Mouse (Mus musculus) embryo, embryonic 11 days (tissue): ENCODE measurements around the gene Cep170.
"Not testable (repeated sequence)": the region's sequence is repeated elsewhere in the genome, so short reads cannot be mapped to it uniquely, and the experiment has no call there.

ENCODE experiments used
- DNase-seq: peaks from one replicate; pipeline ENCODE4 v3.0.0-alpha.2; 2015

Cep170 gene

DNA sequence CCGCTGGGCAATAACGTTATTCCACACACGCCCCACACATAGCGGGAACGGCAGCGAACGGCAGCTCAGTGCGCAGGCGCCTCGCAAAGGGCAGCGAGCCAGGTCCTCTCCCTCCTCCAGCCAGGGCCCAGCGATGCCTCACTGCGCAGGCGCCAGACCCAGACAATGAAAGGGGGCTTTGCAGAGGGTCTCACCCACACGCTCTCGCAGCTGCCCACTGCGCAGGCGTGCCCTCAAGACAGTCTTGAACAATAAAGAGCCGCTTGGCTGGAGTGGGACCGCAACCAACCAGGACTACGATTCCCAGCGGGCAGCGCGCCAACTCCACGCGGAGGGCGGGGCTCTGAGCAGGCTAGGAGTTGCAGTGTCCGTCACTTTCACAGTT is at the start of gene Cep170:
Gene Cep170 (minus strand): TSS at position 32 of the 385 bp plus-strand sequence.
- DNase-seq, result peak; percentile 99

DNA sequence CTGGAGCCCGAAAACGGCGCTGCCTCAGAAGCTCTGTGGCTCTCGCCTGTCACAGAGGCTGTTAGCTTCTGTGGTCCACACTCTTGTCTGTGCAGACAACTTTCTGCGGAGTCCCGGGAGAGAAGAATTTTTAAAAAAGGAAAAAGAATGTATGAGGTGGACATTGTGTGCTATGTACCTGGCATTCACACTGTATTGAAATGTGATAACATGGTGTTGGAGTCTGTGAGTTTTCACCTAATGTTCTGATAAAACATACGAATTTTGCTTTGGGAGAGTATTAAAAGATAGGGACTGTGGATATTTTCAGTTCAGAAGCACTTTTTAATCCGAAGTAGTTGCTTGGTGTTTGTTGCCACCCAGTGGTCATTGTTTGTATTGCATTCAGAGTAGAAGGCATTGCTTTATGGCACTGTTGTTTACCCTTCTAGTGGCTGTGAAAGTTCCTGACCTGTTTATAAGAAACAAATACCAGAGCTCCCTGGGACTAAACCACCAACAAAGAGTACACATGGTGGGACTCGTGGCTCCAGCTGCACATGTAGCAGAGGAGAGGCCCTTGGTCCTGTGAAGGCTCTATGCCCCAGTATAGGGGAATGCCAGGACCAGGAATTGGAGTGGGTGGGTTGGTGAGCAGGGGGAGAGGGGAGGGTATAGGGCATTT is 48.2 kb upstream of the Cep170 start:
- DNase-seq, result peak; percentile 73

DNA sequence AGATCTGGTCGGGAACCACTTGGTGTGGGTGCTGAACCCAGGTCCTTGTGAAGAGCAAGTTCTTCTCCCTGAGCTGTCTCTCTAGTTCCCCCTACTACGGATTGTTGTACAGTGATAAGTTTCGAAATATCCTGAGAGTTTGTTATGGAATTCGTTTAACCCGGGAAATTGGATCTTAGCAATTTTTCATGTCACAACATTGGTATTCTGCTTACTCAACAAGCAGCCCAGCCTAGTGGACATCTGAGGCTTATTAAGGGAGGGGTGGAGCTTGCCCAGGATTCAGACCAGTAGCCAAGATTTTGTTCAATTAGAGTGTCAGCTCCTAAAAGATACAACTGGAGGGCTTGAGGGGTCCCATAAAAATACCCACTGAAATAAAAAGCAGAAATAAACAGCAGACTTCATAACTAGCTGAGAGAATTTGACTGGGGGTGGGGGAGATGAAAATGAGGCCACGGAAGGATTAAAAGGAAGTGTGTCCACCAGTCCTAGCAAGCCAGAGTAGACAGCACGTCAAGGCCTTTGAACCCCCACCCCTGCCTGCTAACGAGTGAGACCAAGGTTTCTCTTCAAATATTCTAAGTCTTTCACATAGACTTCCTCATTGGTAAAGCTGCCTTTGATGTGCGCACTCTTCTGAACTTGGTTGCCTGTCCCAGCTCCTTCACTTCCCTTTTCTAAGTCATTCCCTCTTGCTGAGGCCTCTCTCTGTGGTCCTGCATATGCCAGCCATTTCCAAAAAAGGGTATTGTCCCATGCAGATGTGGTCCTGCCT is 39.1 kb upstream of the Cep170 start:
- no peak for DNase-seq

DNA sequence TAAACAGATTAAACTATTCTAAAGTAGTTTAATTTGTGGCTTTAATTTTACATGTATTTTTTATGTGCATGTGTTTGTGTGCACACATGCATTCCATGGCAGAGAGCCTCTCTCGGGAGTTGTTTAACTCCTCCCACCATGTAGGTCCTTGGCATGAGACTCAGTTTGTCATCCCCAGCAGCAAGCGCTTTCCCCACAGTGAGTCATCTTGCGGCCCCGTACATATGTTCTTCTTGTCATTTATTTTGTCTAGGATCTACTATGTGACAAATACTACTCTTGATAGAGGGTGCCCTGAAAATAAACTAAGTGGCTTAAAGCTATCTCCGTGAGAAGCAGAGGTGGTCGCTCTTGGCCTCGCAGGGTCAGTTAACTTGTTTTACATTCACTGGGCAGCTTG is 37.5 kb upstream of the Cep170 start:
- DNase-seq, result no peak

DNA sequence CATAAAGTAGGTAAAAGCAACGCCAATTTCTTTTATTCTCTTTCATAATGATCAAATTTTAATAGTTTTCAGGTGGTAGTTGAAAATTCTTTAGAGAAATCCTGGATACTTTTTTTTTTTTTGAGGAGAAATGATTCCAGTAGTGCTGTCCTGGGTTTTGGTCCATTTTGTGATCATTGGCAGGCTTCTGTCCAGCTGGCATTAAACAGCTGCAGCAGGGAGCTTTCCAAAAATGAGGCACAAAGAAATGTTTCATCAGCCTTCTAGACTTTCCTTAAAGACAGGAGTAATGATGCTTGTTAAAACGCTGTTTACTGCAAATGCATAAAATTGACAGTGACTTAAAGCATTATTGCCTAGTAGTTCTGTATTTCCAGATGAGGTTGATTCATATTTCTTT is 35.5 kb upstream of the Cep170 start:
- DNase-seq, result no peak

DNA sequence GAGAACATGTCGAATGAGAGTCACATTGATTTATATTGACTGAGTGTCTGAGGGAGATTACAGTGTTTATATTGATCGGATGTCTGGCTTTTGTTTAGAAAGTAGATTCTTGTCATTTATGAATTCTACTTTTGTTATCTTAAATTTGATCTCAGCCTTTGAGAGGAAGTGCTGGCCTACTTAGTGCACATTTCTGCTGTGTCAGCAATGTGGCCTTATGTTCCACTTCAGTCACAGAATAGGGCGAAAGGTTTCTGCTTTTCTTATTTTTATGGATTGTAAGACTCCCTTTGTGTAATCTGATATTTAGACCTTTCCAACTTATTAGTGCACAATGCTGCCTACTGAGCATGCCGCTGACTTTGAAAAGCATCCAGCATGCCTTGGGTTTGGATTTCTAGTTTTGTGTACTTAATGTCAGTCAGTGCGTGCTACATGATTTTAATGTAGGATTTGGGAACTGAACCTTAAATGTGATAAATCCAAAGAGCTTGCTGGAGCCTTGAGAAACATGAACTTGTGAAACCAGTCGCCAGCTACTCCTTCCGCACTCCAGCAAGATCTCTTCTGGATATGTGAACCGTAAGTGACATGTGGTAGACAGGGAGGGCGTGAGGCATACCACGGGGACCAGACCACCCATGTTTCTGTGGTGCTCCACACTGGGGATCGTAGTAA is 34.9 kb upstream of the Cep170 start:
- no peak for DNase-seq

DNA sequence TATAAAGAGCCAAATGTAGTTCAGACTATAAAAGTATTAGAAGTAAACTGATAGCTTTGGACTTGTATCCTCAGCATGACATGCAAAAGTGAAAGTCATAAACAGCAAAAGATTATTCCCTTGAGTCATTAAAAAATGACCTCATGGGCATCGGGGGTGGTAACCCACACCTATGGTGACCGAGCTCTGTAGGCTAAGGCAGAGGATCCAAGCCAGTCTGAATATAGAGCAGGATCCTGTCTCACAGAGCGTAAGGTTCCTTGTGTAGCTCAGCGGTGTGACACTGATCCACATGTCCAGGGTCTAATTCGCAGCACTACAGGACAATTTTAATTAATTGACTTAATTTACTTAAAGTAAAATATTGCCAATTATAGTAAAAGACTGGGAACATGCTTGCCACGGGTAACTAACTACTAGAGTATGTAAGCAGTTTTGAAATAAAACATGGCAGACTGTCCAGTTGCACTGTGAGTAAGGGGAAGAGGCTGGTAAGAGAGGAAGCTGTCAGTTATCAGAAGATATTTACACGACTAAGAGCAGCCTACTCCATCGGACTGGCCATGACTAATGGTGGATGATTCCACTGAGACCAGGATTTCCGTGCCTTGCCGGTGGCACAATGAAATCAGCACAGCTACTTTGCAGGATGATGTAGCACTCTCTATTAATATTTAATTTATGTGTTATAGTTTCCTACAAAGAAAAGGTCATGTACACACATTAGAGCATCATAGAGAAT is 33.4 kb upstream of the Cep170 start:
- DNase-seq, result no peak

DNA sequence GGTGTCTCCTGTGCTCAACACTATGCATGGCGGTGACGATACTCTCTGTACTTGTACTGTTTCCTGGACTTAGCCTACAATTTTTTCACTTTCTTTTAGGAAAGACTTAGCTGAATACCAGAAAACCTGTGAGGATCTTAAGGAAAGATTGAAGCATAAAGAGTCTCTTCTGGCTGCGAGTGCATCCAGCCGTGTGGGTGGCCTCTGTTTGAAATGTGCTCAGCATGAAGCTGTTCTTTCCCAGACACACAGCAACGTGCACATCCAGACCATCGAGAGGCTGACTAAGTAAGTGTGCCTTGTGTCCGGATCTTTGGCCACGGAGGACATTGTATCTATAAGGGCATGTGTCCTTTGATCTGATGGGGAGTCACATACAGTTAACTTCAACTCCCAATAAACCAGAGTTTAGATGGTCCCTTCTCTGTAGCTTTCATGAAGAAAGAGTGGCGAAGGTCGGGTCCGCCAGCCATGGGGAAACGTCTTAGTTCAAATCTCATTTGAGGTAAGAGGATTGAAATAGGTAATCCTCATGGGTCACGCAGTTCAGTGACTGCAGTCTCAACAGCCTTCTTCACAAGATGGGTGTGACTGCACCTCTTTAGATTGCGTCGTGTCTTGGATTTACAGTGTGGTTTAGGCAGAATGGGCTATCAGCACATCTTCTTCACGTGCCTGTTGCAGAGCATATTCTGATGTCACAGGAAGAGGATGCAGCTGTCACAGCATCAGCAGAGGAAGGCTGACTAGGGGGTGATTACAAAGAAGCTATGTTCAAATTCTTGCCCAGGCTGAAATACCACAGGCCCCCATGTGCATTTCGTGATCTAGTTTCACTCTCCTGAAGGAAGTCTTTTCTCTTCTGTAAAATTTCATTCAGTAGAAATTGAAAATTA is 31.5 kb upstream of the Cep170 start:
- DNase-seq, result no peak

DNA sequence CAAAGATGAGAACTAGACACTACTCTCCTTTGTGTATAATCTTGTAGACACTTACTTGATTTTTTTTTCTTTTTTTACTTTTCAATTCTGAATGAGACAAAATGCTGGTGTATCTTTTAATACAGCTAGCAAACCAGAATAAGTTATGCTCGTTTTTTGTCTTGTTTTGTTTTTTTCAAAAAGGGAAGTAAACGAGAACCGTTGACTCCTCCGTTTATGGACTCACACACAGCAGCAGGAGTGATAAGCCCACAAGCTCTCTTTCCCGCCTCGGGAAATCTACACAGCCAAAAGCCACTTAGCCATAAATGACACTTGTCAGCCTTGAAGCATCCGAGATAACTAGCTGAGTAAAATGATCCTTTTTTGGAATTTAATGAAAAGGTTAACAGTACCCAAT is 22.7 kb upstream of the Cep170 start:
- DNase-seq, result not testable (repeated sequence)

DNA sequence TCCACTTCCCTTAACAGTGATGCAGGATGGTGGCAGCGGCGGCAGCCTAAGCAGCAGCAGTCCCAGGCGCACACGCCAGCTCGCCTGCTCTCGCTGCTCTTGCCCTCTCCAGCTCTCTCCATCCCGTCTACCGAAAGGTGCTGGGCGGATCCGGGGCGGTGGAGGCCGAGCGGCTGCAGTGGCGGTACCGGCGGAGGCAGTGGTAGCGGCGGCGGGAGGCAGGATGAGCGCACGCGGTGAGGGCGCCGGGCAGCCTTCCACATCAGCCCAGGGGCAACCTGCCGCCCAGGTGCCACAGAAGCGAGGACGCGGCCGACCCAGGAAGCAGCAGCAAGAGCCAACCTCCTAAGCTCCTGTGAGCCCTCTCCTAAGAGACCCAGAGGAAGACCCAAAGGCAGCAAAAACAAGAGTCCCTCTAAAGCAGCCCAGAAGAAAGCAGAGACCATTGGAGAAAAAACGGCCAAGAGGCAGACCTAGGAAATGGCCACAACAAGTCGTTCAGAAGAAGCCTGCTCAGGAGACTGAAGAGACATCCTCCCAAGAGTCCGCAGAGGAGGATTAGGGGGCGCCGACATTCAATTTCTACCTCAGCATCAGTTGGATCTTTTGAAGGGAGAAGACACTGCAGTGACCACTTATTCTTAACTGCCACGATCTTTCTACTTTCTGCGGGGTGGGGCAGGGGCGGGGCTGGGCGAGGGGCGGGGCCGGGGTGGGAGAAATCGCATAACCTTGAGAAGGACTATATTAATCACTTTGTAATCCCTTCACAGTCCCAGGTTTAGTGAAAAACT is 21.8 kb upstream of the Cep170 start:
- DNase-seq, result peak; percentile 46

DNA sequence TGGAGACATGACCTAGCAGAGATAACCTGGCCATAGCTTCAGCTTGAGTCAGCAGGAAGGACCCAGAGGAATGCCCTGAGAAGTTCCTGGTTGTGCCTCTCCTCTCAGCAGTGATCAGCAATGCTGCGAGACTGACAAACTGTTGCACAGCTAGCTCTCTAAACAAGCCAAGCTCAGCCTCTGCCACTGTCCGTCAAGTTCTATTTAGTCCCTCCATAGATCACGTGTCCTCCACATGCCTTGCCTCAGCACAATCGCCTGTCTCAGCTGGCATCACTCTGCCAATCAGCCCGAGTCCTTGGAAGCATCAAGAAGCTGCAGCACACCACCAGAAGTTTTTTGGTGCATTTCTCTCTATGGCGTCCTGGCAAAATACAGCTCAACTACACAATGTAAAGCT is 21.0 kb upstream of the Cep170 start:
- DNase-seq, result peak; percentile 20

DNA sequence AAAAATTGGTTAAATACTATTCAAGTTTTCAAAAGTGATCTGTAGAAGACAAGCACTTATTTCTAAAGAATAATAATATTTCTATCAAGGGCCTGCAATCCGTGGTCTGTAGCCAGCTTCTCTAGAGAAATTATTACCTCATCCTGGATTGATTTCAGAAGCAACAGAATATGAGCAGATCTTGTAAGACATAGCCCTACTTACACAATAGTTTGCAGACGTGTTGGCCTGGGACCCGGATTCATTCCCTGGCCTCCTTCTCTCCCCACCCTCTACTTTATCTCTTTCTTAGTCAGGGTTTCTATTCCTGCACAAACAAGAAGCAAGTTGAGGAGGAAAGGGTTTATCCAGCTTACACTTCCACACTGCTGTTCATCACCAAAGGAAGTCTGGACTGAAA is 20.1 kb upstream of the Cep170 start:
- DNase-seq, result no peak

DNA sequence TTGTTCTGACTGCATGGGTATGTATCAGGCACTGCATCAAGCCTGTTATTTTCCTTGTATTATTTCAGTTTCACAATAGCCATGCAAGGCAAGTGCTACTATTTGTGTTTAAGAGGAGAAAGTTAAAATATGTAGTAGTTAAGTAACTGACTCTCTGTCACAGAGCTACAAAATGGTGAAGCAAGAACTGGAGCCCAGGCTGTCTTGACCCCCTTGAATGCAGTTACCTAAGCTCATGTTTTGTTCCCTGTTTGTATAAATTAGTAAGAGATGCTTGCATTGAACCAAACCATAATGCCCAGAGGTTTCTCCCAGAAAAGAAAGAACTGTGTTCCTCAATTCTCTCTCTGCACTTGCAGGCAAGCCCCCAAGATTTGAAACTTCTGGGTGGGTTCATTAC is 19.4 kb upstream of the Cep170 start:
- no peak for DNase-seq

DNA sequence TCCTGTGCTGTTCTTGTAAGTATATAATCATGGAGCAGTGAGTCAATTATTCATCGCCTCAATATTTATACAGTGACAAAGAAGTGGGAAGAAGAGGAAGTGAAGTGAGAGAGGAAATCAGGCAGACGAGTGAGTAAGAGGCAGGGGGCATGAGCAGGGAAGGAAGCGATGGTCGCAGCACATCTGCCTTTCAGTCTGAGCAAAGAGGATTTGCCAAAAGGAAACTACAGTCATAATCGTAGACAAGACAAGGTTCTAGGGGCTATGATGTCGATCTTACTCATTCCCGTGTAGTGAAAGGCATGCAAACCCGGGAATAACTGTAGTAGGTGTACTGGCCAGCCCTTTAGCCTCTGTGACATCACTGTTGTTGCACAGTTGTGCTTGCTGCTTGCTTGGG is 18.7 kb upstream of the Cep170 start:
- DNase-seq, result no peak

DNA sequence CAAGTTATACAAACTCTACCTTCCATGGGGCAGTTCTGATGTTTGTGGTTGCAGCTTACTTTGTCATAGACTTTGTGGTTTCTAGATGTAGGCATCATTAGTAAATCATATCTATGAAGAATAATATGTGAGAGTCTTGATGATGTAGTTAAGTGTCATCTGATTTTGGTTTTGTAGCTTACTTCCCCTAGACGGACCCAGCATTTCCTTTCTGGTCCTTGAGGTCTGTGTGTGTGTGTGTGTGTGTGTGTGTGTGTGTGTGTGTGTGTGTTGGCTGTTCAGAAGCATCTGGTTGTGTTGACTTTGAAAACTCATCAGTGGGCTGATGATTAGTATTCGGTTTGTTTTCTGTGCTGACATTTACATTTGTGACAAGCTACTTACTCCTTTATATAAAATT is 18.2 kb upstream of the Cep170 start:
- DNase-seq, result no peak

DNA sequence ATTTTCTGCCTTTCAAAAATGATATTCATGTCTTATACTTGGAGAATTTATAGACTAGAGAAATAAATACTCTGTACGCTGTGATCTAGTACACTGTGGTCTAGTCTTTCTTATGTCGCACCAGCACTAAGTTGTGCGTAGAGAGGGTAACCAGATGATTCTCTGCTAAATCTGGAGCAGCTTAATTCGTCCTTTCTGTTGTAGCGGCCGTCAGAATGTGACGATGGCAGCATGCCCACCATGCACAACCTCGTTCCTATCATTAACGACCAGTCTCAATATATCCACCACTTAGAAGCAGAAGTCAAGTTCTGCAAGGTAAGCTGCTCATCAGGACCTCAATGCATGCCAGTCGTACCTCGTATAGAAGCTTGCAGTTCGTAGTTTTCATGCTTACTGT is 14.8 kb upstream of the Cep170 start:
- DNase-seq, result no peak

DNA sequence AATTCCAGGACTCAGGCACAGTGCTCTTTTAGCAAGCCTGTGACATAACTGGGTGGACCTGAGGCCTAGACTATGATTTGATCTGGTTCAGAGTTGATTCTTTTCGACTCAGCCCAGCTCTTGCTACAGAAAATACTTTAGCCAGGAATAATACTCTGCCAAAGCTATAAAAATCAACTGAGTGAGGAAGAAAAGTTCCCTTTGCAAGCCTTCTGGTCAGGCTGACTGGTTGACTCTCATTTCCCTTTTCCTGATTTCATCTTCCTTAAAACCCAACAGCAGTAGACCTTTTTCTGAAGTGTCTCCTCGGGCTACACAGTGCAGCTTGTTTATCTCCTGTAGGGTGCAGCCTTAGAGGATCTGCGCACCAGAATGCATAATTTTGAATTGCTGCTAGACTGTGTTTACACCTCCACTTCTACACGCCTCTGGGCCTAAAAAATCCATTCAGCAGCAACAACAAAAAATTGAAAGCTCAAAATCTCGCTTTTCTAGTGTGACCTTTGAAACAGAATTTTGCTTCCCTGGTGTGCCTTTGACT is 14.1 kb upstream of the Cep170 start:
- no peak for DNase-seq

DNA sequence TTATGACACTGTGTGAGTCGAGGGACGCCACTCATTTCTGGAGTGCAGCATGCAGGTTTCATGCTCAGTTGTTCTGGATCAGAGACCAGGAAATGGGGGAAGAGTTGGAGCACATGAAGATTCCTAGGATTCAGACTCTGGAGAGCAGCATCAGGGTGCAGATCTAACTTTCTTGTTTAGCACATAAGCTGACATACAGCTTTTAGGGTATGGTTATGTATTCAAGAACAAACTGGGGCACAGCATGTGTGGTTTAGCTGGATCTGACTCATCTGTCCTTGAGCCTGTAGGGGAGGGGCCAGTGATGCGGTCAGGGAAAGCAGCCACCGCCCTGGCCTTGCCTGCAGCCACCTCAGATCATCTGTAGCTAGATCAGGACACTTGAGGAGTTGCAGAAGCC is 13.5 kb upstream of the Cep170 start:
- no peak for DNase-seq

DNA sequence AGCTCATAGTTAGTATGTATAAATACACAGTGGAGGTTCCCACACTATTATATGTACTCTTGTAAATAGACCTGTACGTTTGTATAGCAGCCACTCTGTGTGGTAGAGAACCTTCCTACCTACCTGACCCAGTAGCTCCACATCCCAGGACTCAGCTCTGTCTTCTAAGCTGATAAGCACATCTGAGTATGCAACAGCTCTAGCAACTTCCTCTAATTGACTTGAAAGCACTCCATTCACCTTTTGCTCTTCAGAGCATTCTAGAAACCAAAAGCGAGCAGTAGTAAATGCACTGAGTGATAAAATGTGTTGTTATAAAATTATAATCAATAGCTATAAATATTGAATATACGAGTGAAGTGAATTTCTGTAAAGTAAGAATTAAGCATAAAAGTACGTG is 13.1 kb upstream of the Cep170 start:
- no peak for DNase-seq

DNA sequence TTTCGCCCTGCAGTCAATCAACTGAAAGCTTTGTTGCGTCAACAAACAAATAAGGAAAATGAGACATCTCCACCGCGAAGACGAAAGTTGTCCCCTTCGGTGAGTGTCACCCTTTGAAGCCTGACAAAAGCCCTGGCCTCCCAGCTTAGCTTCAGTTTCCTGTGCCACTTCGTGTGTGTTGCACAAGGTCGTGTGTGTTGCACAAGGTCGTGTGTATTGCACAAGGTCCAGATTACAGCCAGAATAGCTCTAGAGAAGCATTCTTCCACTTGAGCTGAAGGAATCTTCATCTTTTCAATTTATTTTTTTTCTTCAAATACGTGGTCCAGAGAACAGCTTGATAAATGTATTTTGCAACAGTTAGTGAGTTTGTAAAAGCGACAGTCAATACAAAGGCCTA is 12.3 kb upstream of the Cep170 start:
- DNase-seq, result no peak

DNA sequence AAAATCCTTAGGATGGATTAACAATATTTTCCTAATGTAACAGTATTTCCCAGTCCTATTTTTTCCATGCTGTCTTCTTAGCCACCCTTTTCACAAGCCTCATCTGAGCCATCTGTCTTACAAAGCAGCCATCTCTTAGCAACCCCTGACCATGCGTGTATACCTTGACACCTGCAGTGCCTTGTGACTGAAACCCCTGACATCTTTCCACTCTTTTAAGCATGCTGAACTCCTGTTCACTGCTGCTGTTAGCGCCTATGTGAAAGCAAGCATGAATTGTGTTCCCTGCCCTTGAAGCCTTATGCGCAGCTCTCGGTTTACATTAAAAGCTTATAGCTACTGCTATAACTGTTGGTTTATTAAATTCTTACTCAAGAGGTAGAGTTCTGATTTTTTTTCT is 11.2 kb upstream of the Cep170 start:
- DNase-seq, result no peak
